Mouse (Mus musculus) CH12.LX (cell line): ENCODE data around the gene Gm16223. TPM values are rescaled to one million over a fixed set of nuclear protein-coding genes. Genes with fewer than 3 reads are reported as not detected.

Source experiments
- DNase-seq: peaks from one replicate; pipeline ENCODE4 v3.0.0-alpha.2; 2013; ENCODE audit errors: extremely low read depth
- H3K27ac ChIP-seq: 2 replicates; pipeline ENCODE4 v1.5.1; 2012; ENCODE audit warnings: low read depth, mild to moderate bottlenecking, control low read depth, moderate library complexity; ENCODE audit not compliant: insufficient read depth
- H3K27me3 ChIP-seq: replicated peaks from 2 replicates; pipeline ENCODE3; 2012; ENCODE audit warnings: inconsistent platforms
- H3K36me3 ChIP-seq, 2 experiments: replicated peaks in 1 of 2; 2 replicates each; pipeline versions ENCODE3 to v1.6.1; 2012; ENCODE audit warnings: inconsistent platforms in 1 of 2, low read length in 1 of 2, mild to moderate bottlenecking in 1 of 2, mixed read lengths in 1 of 2, moderate library complexity in 1 of 2; ENCODE audit not compliant: control insufficient read depth in 1 of 2, insufficient read depth in 1 of 2
- H3K4me1 ChIP-seq, 2 experiments: 2 replicates each; pipeline ENCODE4 v1.6.1; 2012; ENCODE audit warnings: inconsistent platforms in 1 of 2, moderate library complexity in 1 of 2; ENCODE audit not compliant: insufficient read depth in 2 of 2, control insufficient read depth in 1 of 2
- H3K4me2 ChIP-seq: 2 replicates; pipeline ENCODE4 v1.6.1; 2012; ENCODE audit warnings: low read depth, mild to moderate bottlenecking, control low read depth; ENCODE audit not compliant: poor library complexity, insufficient read depth, severe bottlenecking
- H3K4me3 ChIP-seq, 3 experiments: fragments of 150-350 bp in 1 of 3; sonication (generic) in 1 of 3; replicated peaks in 1 of 3; 2 replicates each; pipeline versions ENCODE3 to v1.5.1; 2011 to 2012; ENCODE audit warnings: low read depth in 2 of 3, low read length in 2 of 3, mild to moderate bottlenecking in 2 of 3, moderate library complexity in 2 of 3, control low read depth in 1 of 3, improper control_type of control experiment in 1 of 3, inconsistent platforms in 1 of 3, mixed read lengths in 1 of 3; ENCODE audit not compliant: poor library complexity in 1 of 3
- H3K79me2 ChIP-seq: replicated peaks from 2 replicates; pipeline ENCODE4 v1.6.1; 2012; ENCODE audit warnings: mild to moderate bottlenecking, moderate library complexity; ENCODE audit not compliant: control insufficient read depth, poor library complexity, insufficient read depth, severe bottlenecking; ENCODE audit errors: extremely low read depth
- H3K9ac ChIP-seq: 2 replicates; pipeline ENCODE4 v1.6.1; 2012; ENCODE audit warnings: low read depth, mild to moderate bottlenecking, control low read depth, moderate library complexity; ENCODE audit not compliant: insufficient read depth
- H3K9me3 ChIP-seq: replicated peaks from 2 replicates; pipeline ENCODE3; 2012; ENCODE audit warnings: low read length, inconsistent platforms, mixed read lengths
- E2F4 ChIP-seq: IDR thresholded peaks from 2 replicates; pipeline ENCODE4 v1.6.1; 2011; ENCODE audit warnings: low read depth, low read length, improper control_type of control experiment; ENCODE audit not compliant: insufficient replicate concordance
- ELF1 ChIP-seq: IDR thresholded peaks from 2 replicates; pipeline ENCODE4 v1.6.1; 2014; ENCODE audit warnings: low read depth, mild to moderate bottlenecking, inconsistent platforms, low read length, improper control_type of control experiment
- EP300 ChIP-seq: IDR thresholded peaks from 2 replicates; pipeline ENCODE4 v1.6.1; 2011; ENCODE audit warnings: low read length, improper control_type of control experiment
- ETS1 ChIP-seq: conservative IDR thresholded peaks from 2 replicates; pipeline ENCODE4 v1.6.1; 2012; ENCODE audit warnings: low read depth, mild to moderate bottlenecking, inconsistent platforms, low read length, improper control_type of control experiment, moderate library complexity
- HCFC1 ChIP-seq: IDR thresholded peaks from 2 replicates; pipeline ENCODE4 v1.6.1; 2012; ENCODE audit warnings: low read depth, mild to moderate bottlenecking, inconsistent platforms, low read length, improper control_type of control experiment
- IRF4 ChIP-seq: IDR thresholded peaks from 2 replicates; pipeline ENCODE4 v1.6.1; 2014; ENCODE audit warnings: low read depth, mild to moderate bottlenecking, inconsistent platforms, low read length, improper control_type of control experiment
- JUN ChIP-seq: IDR thresholded peaks from 2 replicates; pipeline ENCODE4 v1.6.1; 2011; ENCODE audit warnings: low read depth, mild to moderate bottlenecking, low read length, improper control_type of control experiment, moderate library complexity; ENCODE audit not compliant: insufficient read depth
- JUND ChIP-seq: conservative IDR thresholded peaks from 2 replicates; pipeline ENCODE4 v1.6.1; 2011; ENCODE audit warnings: low read depth, low read length, improper control_type of control experiment
- KAT2A ChIP-seq: IDR thresholded peaks from 2 replicates; pipeline ENCODE4 v1.6.1; 2012; ENCODE audit warnings: low read length, improper control_type of control experiment, inconsistent platforms; ENCODE audit not compliant: insufficient replicate concordance
- MAFK ChIP-seq: IDR thresholded peaks from 2 replicates; pipeline ENCODE4 v1.6.1; 2011; ENCODE audit warnings: low read length, improper control_type of control experiment; ENCODE audit not compliant: insufficient replicate concordance
- MAZ ChIP-seq: IDR thresholded peaks from 2 replicates; pipeline ENCODE4 v1.6.1; 2012; ENCODE audit warnings: low read depth, mild to moderate bottlenecking, inconsistent platforms, low read length, improper control_type of control experiment, moderate library complexity
- MXI1 ChIP-seq: IDR thresholded peaks from 2 replicates; pipeline ENCODE4 v1.6.1; 2011; ENCODE audit warnings: mild to moderate bottlenecking, low read depth, low read length, improper control_type of control experiment
- MYC ChIP-seq: IDR thresholded peaks from 2 replicates; pipeline ENCODE4 v1.6.1; 2011; ENCODE audit warnings: low read depth, mild to moderate bottlenecking, improper control_type of control experiment, low read length
- POLR2AphosphoS2 ChIP-seq: IDR thresholded peaks from 2 replicates; pipeline ENCODE4 v1.6.1; 2011; ENCODE audit warnings: low read depth, low read length, improper control_type of control experiment
- RCOR1 ChIP-seq: conservative IDR thresholded peaks from 2 replicates; pipeline ENCODE4 v1.6.1; 2012; ENCODE audit warnings: low read depth, mild to moderate bottlenecking, inconsistent platforms, low read length, improper control_type of control experiment
- TBP ChIP-seq: conservative IDR thresholded peaks from 2 replicates; pipeline ENCODE4 v1.6.1; 2011; ENCODE audit warnings: low read depth, low read length, improper control_type of control experiment
- USF1 ChIP-seq: IDR thresholded peaks from 2 replicates; pipeline ENCODE4 v1.6.1; 2014; ENCODE audit warnings: low read depth, mild to moderate bottlenecking, inconsistent platforms, low read length, improper control_type of control experiment
- USF2 ChIP-seq: conservative IDR thresholded peaks from 2 replicates; pipeline ENCODE4 v1.6.1; 2011; ENCODE audit warnings: low read depth, low read length, improper control_type of control experiment
- ZC3H11A ChIP-seq: IDR thresholded peaks from 2 replicates; pipeline ENCODE4 v1.6.1; 2012; ENCODE audit warnings: low read depth, mild to moderate bottlenecking, inconsistent platforms, low read length, improper control_type of control experiment
- ZKSCAN1 ChIP-seq: IDR thresholded peaks from 2 replicates; pipeline ENCODE4 v1.6.1; 2012; ENCODE audit warnings: low read depth, inconsistent platforms, low read length, improper control_type of control experiment, borderline replicate concordance
- ZNF384 ChIP-seq: IDR thresholded peaks from 2 replicates; pipeline ENCODE4 v1.6.1; 2012; ENCODE audit warnings: low read depth, low read length, improper control_type of control experiment, inconsistent platforms
- dilution Hi-C: fragments of 300-500 bp; cut with MboI; formaldehyde crosslinking; loops from 2 replicates; pipeline ENCODE4 v1.14.3; 2020; ENCODE audit warnings: low sequenced_read_pairs; ENCODE audit not compliant: extremely low pct_unique_long_range_greater_than_20kb, extremely low pct_ligation_motif_present
- in situ Hi-C: fragments of 300-500 bp; cut with MboI; formaldehyde crosslinking; loops from 3 replicates; pipeline ENCODE4 v1.14.3; 2019; ENCODE audit warnings: low sequenced_read_pairs, low pct_ligation_motif_present, low pct_unique_long_range_greater_than_20kb, mixed read lengths
- polyA plus RNA-seq: library from polyadenylated mRNA; unstranded; fragments of >175 nt; gene quantifications from 2 replicates; pipeline ENCODE4 v1.2.1, GENCODE M21; 2012; ENCODE audit warnings: low read depth; ENCODE audit not compliant: insufficient read length
- total RNA-seq, 2 experiments: library from RNA; depleted of rRNA; stranded (reverse); fragments of 300-350 nt in 1 of 2; fragments of >200 nt in 1 of 2; gene quantifications; 2 replicates each; pipeline ENCODE4 v1.2.3; 2012 to 2014

Gm16223 gene
- total and polyA plus RNA-seq, 3 experiments: not detected

- in situ Hi-C loops: no loop called here
- no peaks in the 10 kb centered on the region for H3K36me3 ChIP-seq
- H3K4me1 ChIP-seq: no peaks in the 10 kb centered on the region
- H3K27ac ChIP-seq: no peak overlapping the region
- DNase-seq: no peak
- dilution Hi-C loops: no loop called here
- no peaks in the 10 kb centered on the region for H3K79me2 ChIP-seq
- TF ChIP-seq HCFC1: no peak
- no peak for TF ChIP-seq MXI1
- TF ChIP-seq ZKSCAN1: no peak
- no peak for TF ChIP-seq ELF1
- TF ChIP-seq, all 38 proteins: peak for 0
- H3K4me3 ChIP-seq: no peak overlapping the region
- H3K9me3 ChIP-seq: no peaks in the 10 kb centered on the region
- no peaks in the 10 kb centered on the region for H3K27me3 ChIP-seq
- H3K9ac ChIP-seq: no peak overlapping the region
- H3K4me2 ChIP-seq: no peak overlapping the region
Observed at GRCm38 (mm10) chr5:42224840-42225239, 157.1 kb downstream of the Gm16223 start.

GRCm38 (mm10) chr5:42228631-42229030, 160.9 kb downstream of the Gm16223 start:
- no peaks in the 10 kb centered on the region for H3K4me1 ChIP-seq
- no peaks in the 10 kb centered on the region for H3K36me3 ChIP-seq
- no peaks in the 10 kb centered on the region for H3K9me3 ChIP-seq
- dilution Hi-C loops: no loop called here
- H3K9ac ChIP-seq: no peak overlapping the region
- in situ Hi-C loops: no loop called here
- H3K4me2 ChIP-seq: no peak overlapping the region
- no peaks in the 10 kb centered on the region for H3K79me2 ChIP-seq
- DNase-seq: no peak
- no peak overlapping the region for H3K27ac ChIP-seq
- TF ChIP-seq E2F4 (no peak), MAFK (no peak), MXI1 (no peak), KAT2A (no peak), JUND (no peak), USF2 (no peak), ZC3H11A (no peak), IRF4 (no peak), EP300 (no peak), RCOR1 (no peak)
- H3K27me3 ChIP-seq: no peaks in the 10 kb centered on the region
- no peak overlapping the region for H3K4me3 ChIP-seq

GRCm38 (mm10) chr5:42239291-42239690, 171.5 kb downstream of the Gm16223 start:
- in situ Hi-C loops: no loop called here
- H3K9ac ChIP-seq: no peak overlapping the region
- H3K27ac ChIP-seq: no peak overlapping the region
- H3K4me2 ChIP-seq: no peak overlapping the region
- TF ChIP-seq USF2 (no peak), ZNF384 (no peak), MXI1 (no peak), EP300 (no peak), POLR2AphosphoS2 (no peak), USF1 (no peak), IRF4 (no peak), ELF1 (no peak), MYC (no peak), MAZ (no peak), RCOR1 (no peak), TBP (no peak), HCFC1 (no peak), JUN (no peak), ETS1 (no peak)
- TF ChIP-seq, all 38 proteins: peak for 0
- Histone ChIP-seq H3K27me3 (no peaks in the 10 kb centered on the region), H3K4me1 (no peaks in the 10 kb centered on the region), H3K36me3 (no peaks in the 10 kb centered on the region), H3K79me2 (no peaks in the 10 kb centered on the region), H3K9me3 (no peaks in the 10 kb centered on the region), H3K4me3 (no peak overlapping the region)
- DNase-seq: no peak
- dilution Hi-C loops: no loop called here
